In the genomic region with DNA sequence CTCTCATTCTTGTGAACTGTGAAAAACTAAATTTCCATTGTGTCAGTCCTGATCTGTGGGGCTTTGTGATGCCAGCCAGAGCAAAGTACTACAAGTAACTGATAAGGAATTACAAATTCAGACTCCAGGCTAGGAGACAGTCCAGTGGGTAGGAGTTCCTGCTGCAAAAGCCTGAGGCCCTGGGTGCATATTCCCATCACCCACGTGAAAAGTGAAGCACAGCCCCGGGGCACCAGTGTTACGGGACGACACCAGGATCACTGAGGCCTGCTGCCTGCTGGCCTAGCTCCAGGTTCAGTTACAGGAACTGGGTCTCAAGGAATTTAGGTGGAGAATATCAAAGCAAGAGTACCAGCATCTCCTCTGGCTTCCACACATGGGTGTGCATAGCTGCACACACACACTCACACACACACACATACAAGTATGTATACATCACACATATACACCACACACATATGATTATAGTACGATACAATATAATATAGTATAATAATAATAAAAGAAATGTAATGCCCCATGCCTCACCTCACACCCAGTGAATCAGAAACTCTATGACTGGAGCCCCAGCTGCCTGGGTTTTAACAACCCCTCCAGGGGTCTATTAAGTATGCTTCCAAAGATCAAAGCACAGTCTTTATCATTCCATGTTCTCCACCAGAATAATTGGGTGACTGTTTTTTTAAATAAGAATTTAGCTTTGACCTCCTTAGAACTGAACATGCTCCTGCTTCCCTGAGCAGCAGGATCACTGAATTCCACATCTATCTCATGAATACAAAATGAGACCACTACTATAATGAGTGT, we compare ENCODE assay signal across 12 mouse cellular contexts.
A peak's percentile ranks its signal among the peaks of the same experiment; 100 is the strongest.
DNase-seq lines count a peak whose midpoint lies in the region; ATAC-seq and TF ChIP-seq lines count a peak whose summit lies in the region.
"Had no signal": no experiment of that assay in that cellular context is flagged by ENCODE, and none has a peak within 500 bp of the region (broad histone marks: within the 10 kb centered on the region; RNA-seq: fewer than 3 reads in every experiment).

No protein-coding gene starts in this region.

- CTCF ChIA-PET in Patski (lab: Charles Lee): interaction anchor here (0.7 to 2.3 kb wide), 6 partner anchors 10 to 40 kb away, joined by 3 to 9 read pairs (median 3); no protein-coding TSS in a partner anchor

- TF ChIP-seq CTCF in Patski (IDR thresholded peaks at IDR 0.05): no peak

- H3K4me1 ChIP-seq in embryonic facial prominence, embryonic 13.5 days: peaks cover 6% of the 10 kb centered on the region
- peaks cover 4% of the 10 kb centered on the region; the same call in 1 of the 2 replicates for H3K4me1 ChIP-seq in limb, embryonic 11.5 days (ENCODE audit: control insufficient read depth, insufficient read depth, low read length)

- H3K27ac ChIP-seq in embryonic facial prominence, embryonic 13.5 days: no peak overlapping the region
- H3K27ac ChIP-seq in limb, embryonic 11.5 days (replicated peaks; ENCODE audit: low read depth, low read length): no peak overlapping the region
- H3K27ac ChIP-seq: limb, embryonic 15.5 days had no signal

- no peaks in the 10 kb centered on the region for H3K27me3 ChIP-seq in Patski
- no peaks in the 10 kb centered on the region for H3K27me3 ChIP-seq in embryonic facial prominence, embryonic 13.5 days
- H3K27me3 ChIP-seq in limb, embryonic 11.5 days (ENCODE audit: control insufficient read depth, insufficient read depth, low read length): no peaks in the 10 kb centered on the region
- H3K27me3 ChIP-seq: limb, embryonic 15.5 days had no signal

- H3K4me3 ChIP-seq in embryonic facial prominence, embryonic 13.5 days: no peak overlapping the region
- no peak overlapping the region for H3K4me3 ChIP-seq in limb, embryonic 11.5 days (ENCODE audit: low read depth, low read length)

- H3K9me3 ChIP-seq in embryonic facial prominence, embryonic 13.5 days: no peaks in the 10 kb centered on the region
- H3K9me3 ChIP-seq in limb, embryonic 11.5 days (ENCODE audit: control insufficient read depth, low read length): no peaks in the 10 kb centered on the region
- H3K9me3 ChIP-seq: limb, embryonic 15.5 days had no signal

- ATAC-seq in Patski: peak; percentile 94
- ATAC-seq in embryonic facial prominence, embryonic 13.5 days (ENCODE audit: insufficient number of reproducible peaks, insufficient read depth, low FRiP score, low TSS enrichment, low read depth): no peak
- ATAC-seq in limb, embryonic 11.5 days (ENCODE audit: insufficient number of reproducible peaks, low FRiP score, low TSS enrichment, low read depth): peak; percentile 44; the same call in 1 of the 2 replicates
- ATAC-seq in megakaryocyte, adult 5-6 weeks (ENCODE audit: poor library complexity, severe bottlenecking): no peak

- H3K4me2 ChIP-seq in embryonic facial prominence, embryonic 13.5 days: peak overlapping the region; percentile 46
- H3K4me2 ChIP-seq in limb, embryonic 11.5 days (ENCODE audit: low read depth, severe bottlenecking): peak overlapping the region; percentile 25; the same call in 1 of the 2 replicates

- H3K36me3 ChIP-seq in embryonic facial prominence, embryonic 13.5 days: no peaks in the 10 kb centered on the region
- no peaks in the 10 kb centered on the region for H3K36me3 ChIP-seq in limb, embryonic 11.5 days (ENCODE audit: control insufficient read depth, insufficient read depth, low read length)
- H3K36me3 ChIP-seq: limb, embryonic 15.5 days had no signal

- POLR2A ChIA-PET in Patski (lab: Charles Lee): interaction anchor here (0.6 to 1.1 kb wide), 4 partner anchors 30 to 222 kb away, joined by 3 to 4 read pairs (median 4); no protein-coding TSS in a partner anchor

- H3K9ac ChIP-seq in embryonic facial prominence, embryonic 13.5 days: no peak overlapping the region
- no peak overlapping the region for H3K9ac ChIP-seq in limb, embryonic 11.5 days (ENCODE audit: low read length)
- H3K9ac ChIP-seq: limb, embryonic 15.5 days had no signal

- in situ Hi-C loops in Patski (cut with MboI; ENCODE audit: low pct_unique_long_range_greater_than_20kb): no loop called here

- DNase-seq in kidney, adult 11 months: peak; percentile 4
- no peak for DNase-seq in kidney, adult 9 months
- peak; percentile 43 for DNase-seq in Patski (ENCODE audit: low read depth, low spot score)
- DNase-seq in limb, embryonic 11.5 days (ENCODE audit: low spot score): no peak
- no peak for DNase-seq in layer of hippocampus, postnatal 10 days (ENCODE audit: low spot score in 2 of 2)
- DNase-seq in spleen, postnatal 14 days (ENCODE audit: low spot score in 2 of 2): no peak
- DNase-seq: heart, adult 11 months; right cerebral cortex, postnatal 14 days; thymus, postnatal 25 days had no signal

- WGBS in embryonic facial prominence, embryonic 13.5 days: 27% methylated on average over 5 of the region's 5 CpGs
- WGBS in limb, embryonic 11.5 days: 31% methylated on average over 5 of the region's 5 CpGs

Comparison
In these comparisons a context has a peak if more than half of its experiments do, and no peak if none do; other contexts are left out.
1. DNase-seq: peak in kidney, adult 11 months (single experiment) and Patski (single experiment); none in kidney, adult 9 months (single experiment), limb, embryonic 11.5 days (single experiment), layer of hippocampus, postnatal 10 days (0 of 2) and spleen, postnatal 14 days (0 of 2).
2. ATAC-seq: peak in Patski (single experiment) and limb, embryonic 11.5 days (single experiment); none in embryonic facial prominence, embryonic 13.5 days (single experiment) and megakaryocyte, adult 5-6 weeks (single experiment).